Mouse (Mus musculus) gastrocnemius, postnatal 4 days (tissue): Measurements from ENCODE around the gene Wdhd1. TPM values are rescaled to one million over a fixed set of nuclear protein-coding genes. Genes with fewer than 3 reads are reported as not detected.

Experiments used
- total RNA-seq, 2 experiments: library from RNA; stranded (reverse); gene quantifications; 2 replicates each; pipeline ENCODE4 v1.2.3; 2021

Wdhd1 gene
- total RNA-seq, 2 experiments from 2014 or later = 9.4 to 9.6 TPM

Other genes starting within 250 kb of the Wdhd1 start
- gene Gch1, start 87.4 kb downstream of the Wdhd1 start, total RNA-seq = 1 to 10 TPM; 2.5 to 2.7 TPM
- 10 to 100 TPM; 12.3 to 13.7 TPM for gene Socs4, start 74 bp upstream of the Wdhd1 start, total RNA-seq
- gene Mapk1ip1l, start 21.4 kb upstream of the Wdhd1 start, total RNA-seq = 10 to 100 TPM; 79.1 to 79.2 TPM
- 1 to 10 TPM; 6.2 to 6.9 TPM for gene Lgals3, start 90.9 kb upstream of the Wdhd1 start, total RNA-seq
- gene Dlgap5, start 141.6 kb upstream of the Wdhd1 start, total RNA-seq = 10 to 100 TPM; 15.3 to 15.4 TPM
- gene Fbxo34, start 173.6 kb upstream of the Wdhd1 start, total RNA-seq = 10 to 100 TPM; 19.6 to 20.5 TPM